In the genomic region with DNA sequence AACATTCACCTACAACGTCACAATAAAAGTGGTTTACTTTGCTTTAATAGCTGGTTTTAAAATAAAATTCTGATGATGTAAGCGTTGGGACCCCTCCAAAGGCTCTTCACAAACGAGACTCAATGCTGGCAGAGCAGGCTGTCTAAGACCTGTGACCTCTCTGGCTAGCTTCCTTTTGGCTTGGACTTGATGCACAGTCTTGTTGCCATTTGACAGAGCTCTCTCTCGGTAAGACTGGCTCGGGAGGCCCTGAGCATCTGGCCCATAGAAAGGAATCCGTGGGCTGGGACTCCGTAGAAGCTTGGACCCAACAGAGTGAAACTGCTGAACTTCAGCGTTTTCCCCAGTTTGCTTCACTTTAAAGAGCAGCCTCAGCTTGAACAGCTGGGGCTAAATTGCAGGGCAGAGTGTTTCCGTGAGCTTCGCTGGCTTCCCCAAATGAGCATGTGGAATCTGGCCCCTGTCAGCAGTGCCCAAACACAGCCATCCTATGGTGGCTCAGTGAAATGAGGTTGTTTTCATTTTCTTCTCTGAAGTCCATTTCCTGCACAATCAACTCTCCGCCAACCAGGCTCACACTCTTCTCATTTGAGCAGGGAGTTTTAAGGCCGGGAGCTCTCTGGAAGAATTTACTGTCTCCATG, we compare ENCODE assay signal across 9 mouse cellular contexts. TPM values are rescaled to one million over a fixed set of nuclear protein-coding genes. Genes with fewer than 3 reads are reported as not detected.
DNase-seq lines count a peak whose midpoint lies in the region; ATAC-seq lines count a peak whose summit lies in the region.
"Had no signal": no experiment of that assay in that cellular context is flagged by ENCODE, and none has a peak within 500 bp of the region (broad histone marks: within the 10 kb centered on the region; RNA-seq: fewer than 3 reads in every experiment).

No protein-coding gene starts in this region.

- H3K4me1 ChIP-seq in midbrain, embryonic 11.5 days (ENCODE audit: control insufficient read depth, insufficient read depth, low read length): no peaks in the 10 kb centered on the region
- H3K4me1 ChIP-seq: liver, embryonic 15.5 days had no signal

- no peak overlapping the region for H3K27ac ChIP-seq in midbrain, embryonic 11.5 days (ENCODE audit: low read depth, low read length)
- H3K27ac ChIP-seq: liver, embryonic 15.5 days had no signal

- H3K36me3 ChIP-seq in midbrain, embryonic 11.5 days (ENCODE audit: control insufficient read depth, insufficient read depth, low read length): no peaks in the 10 kb centered on the region
- H3K36me3 ChIP-seq: liver, embryonic 15.5 days had no signal

- WGBS in midbrain, embryonic 11.5 days: 75% methylated on average over 12 of the region's 12 CpGs

- no peaks in the 10 kb centered on the region for H3K27me3 ChIP-seq in midbrain, embryonic 11.5 days (ENCODE audit: control insufficient read depth, insufficient read depth, low read length)
- H3K27me3 ChIP-seq: liver, embryonic 15.5 days had no signal

- peak; percentile 3 for DNase-seq in cerebellum, adult 9-11 months
- no peak for DNase-seq in cerebellum, adult 11-12 months
- DNase-seq in right cerebral cortex, adult 18-20 months: peak; percentile 1
- DNase-seq in right cerebral cortex, postnatal 14 days: no peak
- peak; percentile 10 for DNase-seq in kidney, postnatal 14 days
- DNase-seq in urinary bladder, postnatal 4 days (ENCODE audit: low spot score in 2 of 2): peak; percentile 31 to 60
- no peak for DNase-seq in midbrain, embryonic 11.5 days (ENCODE audit: low spot score, missing footprints)

- H3K4me2 ChIP-seq in midbrain, embryonic 11.5 days: no peak overlapping the region
- H3K4me2 ChIP-seq: liver, embryonic 15.5 days had no signal

- no peak for ATAC-seq in monocyte, adult 5-6 weeks (replicated peaks; ENCODE audit: insufficient number of reproducible peaks, low FRiP score, low TSS enrichment, poor library complexity, severe bottlenecking)
- ATAC-seq in midbrain, embryonic 11.5 days (ENCODE audit: low FRiP score): no peak

- H3K9me3 ChIP-seq in midbrain, embryonic 11.5 days (ENCODE audit: control insufficient read depth, low read length): no peaks in the 10 kb centered on the region
- H3K9me3 ChIP-seq: liver, embryonic 15.5 days had no signal

- H3K9ac ChIP-seq in midbrain, embryonic 11.5 days (ENCODE audit: low read length): no peak overlapping the region
- H3K9ac ChIP-seq: liver, embryonic 15.5 days had no signal

- no peak overlapping the region for H3K4me3 ChIP-seq in midbrain, embryonic 11.5 days (ENCODE audit: low read depth, low read length)
- H3K4me3 ChIP-seq: liver, embryonic 15.5 days had no signal

RNA-seq across cellular contexts. Expression of a gene that starts 48.2 kb away (rescaled TPM):
- not detected in 3 replicates for total RNA-seq in monocyte, adult 5-6 weeks (2017)
- 4.8 and 5.2 TPM in 2 replicates for polyA plus RNA-seq in midbrain, embryonic 11.5 days (2014; fragmentation: Nextera tagmentation; extraction: Ambion mirVana)

Comparison
In these comparisons a context has a peak if more than half of its experiments do, and no peak if none do; other contexts are left out.
1. DNase-seq: peak in cerebellum, adult 9-11 months (single experiment), right cerebral cortex, adult 18-20 months (single experiment), kidney, postnatal 14 days (single experiment) and urinary bladder, postnatal 4 days (2 of 2); none in cerebellum, adult 11-12 months (single experiment), right cerebral cortex, postnatal 14 days (single experiment) and midbrain, embryonic 11.5 days (single experiment).